Mouse (Mus musculus): ENCODE results near the gene Itpk1. TPM values are rescaled to one million over a fixed set of nuclear protein-coding genes. Genes with fewer than 3 reads are reported as not detected.

Itpk1 gene
- polyA plus RNA-seq, 1 experiment from 2014 or later, result 17.1 TPM

- H3K27ac ChIP-seq, result no peak overlapping the region
- H3K9ac ChIP-seq, result no peak overlapping the region
- WGBS, result 91% methylated on average over 8 of the region's 8 CpGs
- no peak overlapping the region for H3K4me3 ChIP-seq
- H3K4me1 ChIP-seq, result peaks cover 13% of the 10 kb centered on the region
- no peaks in the 10 kb centered on the region for H3K9me3 ChIP-seq (replicated peaks)
- H3K27me3 ChIP-seq, result no peaks in the 10 kb centered on the region
- ATAC-seq (ENCODE audit: low FRiP score), result no peak
- H3K4me2 ChIP-seq (replicated peaks), result no peak overlapping the region
- H3K36me3 ChIP-seq, result no peaks in the 10 kb centered on the region
These were observed 93.8 kb downstream of the Itpk1 start for GRCm38 (mm10) chr12:102610927-102611326.

GRCm38 (mm10) chr12:102607808-102608517 is 96.8 kb downstream of the Itpk1 start:
- H3K4me3 ChIP-seq, result no peak overlapping the region
- 75% methylated on average over 11 of the region's 11 CpGs for WGBS
- no peak overlapping the region for H3K27ac ChIP-seq
- H3K9me3 ChIP-seq (replicated peaks), result no peaks in the 10 kb centered on the region
- H3K4me2 ChIP-seq (replicated peaks), result no peak overlapping the region
- H3K9ac ChIP-seq, result no peak overlapping the region
- H3K36me3 ChIP-seq, result no peaks in the 10 kb centered on the region
- no peaks in the 10 kb centered on the region for H3K27me3 ChIP-seq
- peaks cover 13% of the 10 kb centered on the region for H3K4me1 ChIP-seq
- ATAC-seq (ENCODE audit: low FRiP score), result no peak

GRCm38 (mm10) chr12:102607066-102607465 is 97.7 kb downstream of the Itpk1 start:
- Histone ChIP-seq H3K27me3 (no peaks in the 10 kb centered on the region), H3K9me3 (replicated peaks) (no peaks in the 10 kb centered on the region), H3K4me1 (peaks cover 8% of the 10 kb centered on the region; the same call in 1 of the 2 replicates), H3K4me3 (no peak overlapping the region), H3K27ac (no peak overlapping the region), H3K9ac (no peak overlapping the region), H3K4me2 (replicated peaks) (no peak overlapping the region), H3K36me3 (no peaks in the 10 kb centered on the region)
- 95% methylated on average over 8 of the region's 8 CpGs for WGBS
- no peak for ATAC-seq (ENCODE audit: low FRiP score)

GRCm38 (mm10) chr12:102605607-102606006 is 99.1 kb downstream of the Itpk1 start:
- WGBS, result 93% methylated on average over 6 of the region's 6 CpGs
- Histone ChIP-seq H3K36me3 (no peaks in the 10 kb centered on the region), H3K27ac (no peak overlapping the region), H3K4me2 (replicated peaks) (no peak overlapping the region), H3K9me3 (replicated peaks) (no peaks in the 10 kb centered on the region), H3K9ac (no peak overlapping the region), H3K27me3 (no peaks in the 10 kb centered on the region), H3K4me1 (peaks cover 22% of the 10 kb centered on the region), H3K4me3 (no peak overlapping the region)
- no peak for ATAC-seq (ENCODE audit: low FRiP score)

- Histone ChIP-seq H3K4me2 (replicated peaks) (no peak overlapping the region), H3K36me3 (no peaks in the 10 kb centered on the region), H3K27me3 (no peaks in the 10 kb centered on the region), H3K4me1 (peaks cover 29% of the 10 kb centered on the region), H3K4me3 (no peak overlapping the region), H3K27ac (no peak overlapping the region), H3K9ac (no peak overlapping the region), H3K9me3 (replicated peaks) (no peaks in the 10 kb centered on the region)
- no peak for ATAC-seq (ENCODE audit: low FRiP score)
- WGBS, result 80% methylated on average over 9 of the region's 9 CpGs
These were observed 102.3 kb downstream of the Itpk1 start for GRCm38 (mm10) chr12:102602255-102603041.

GRCm38 (mm10) chr12:102601847-102602246 is 102.9 kb downstream of the Itpk1 start:
- Histone ChIP-seq H3K9ac (no peak overlapping the region), H3K4me1 (peaks cover 29% of the 10 kb centered on the region), H3K4me2 (replicated peaks) (no peak overlapping the region), H3K36me3 (no peaks in the 10 kb centered on the region), H3K27ac (no peak overlapping the region), H3K27me3 (no peaks in the 10 kb centered on the region), H3K4me3 (no peak overlapping the region), H3K9me3 (replicated peaks) (no peaks in the 10 kb centered on the region)
- ATAC-seq (ENCODE audit: low FRiP score), result no peak
- 40% methylated on average over 8 of the region's 8 CpGs for WGBS

- ATAC-seq (ENCODE audit: low FRiP score), result peak; percentile 57
- 57% methylated on average over 6 of the region's 6 CpGs for WGBS
These were observed 104.4 kb downstream of the Itpk1 start for GRCm38 (mm10) chr12:102600345-102600744.

GRCm38 (mm10) chr12:102599801-102600200 is 104.9 kb downstream of the Itpk1 start:
- no peak overlapping the region for H3K4me3 ChIP-seq
- H3K9ac ChIP-seq, result no peak overlapping the region
- H3K4me1 ChIP-seq, result peaks cover 30% of the 10 kb centered on the region
- H3K9me3 ChIP-seq (replicated peaks), result no peaks in the 10 kb centered on the region
- WGBS, result 76% methylated on average over 7 of the region's 7 CpGs
- H3K36me3 ChIP-seq, result no peaks in the 10 kb centered on the region
- peak overlapping the region; percentile 46 for H3K27ac ChIP-seq
- H3K27me3 ChIP-seq, result no peaks in the 10 kb centered on the region
- no peak overlapping the region for H3K4me2 ChIP-seq (replicated peaks)
- ATAC-seq (ENCODE audit: low FRiP score), result peak; percentile 26; the same call in 1 of the 2 replicates

More at GRCm38 (mm10) chr12:102600345-102600744, 104.4 kb downstream of the Itpk1 start:
- Histone ChIP-seq H3K4me1 (peaks cover 29% of the 10 kb centered on the region), H3K9ac (no peak overlapping the region), H3K9me3 (replicated peaks) (no peaks in the 10 kb centered on the region), H3K4me3 (no peak overlapping the region), H3K4me2 (replicated peaks) (no peak overlapping the region), H3K36me3 (no peaks in the 10 kb centered on the region), H3K27ac (no peak overlapping the region), H3K27me3 (no peaks in the 10 kb centered on the region)

- no peak overlapping the region for H3K27ac ChIP-seq
- ATAC-seq (ENCODE audit: low FRiP score), result no peak
- no peaks in the 10 kb centered on the region for H3K27me3 ChIP-seq
- H3K9me3 ChIP-seq (replicated peaks), result no peaks in the 10 kb centered on the region
- no peak overlapping the region for H3K9ac ChIP-seq
- WGBS, result 94% methylated on average over 3 of the region's 3 CpGs
- peaks cover 43% of the 10 kb centered on the region for H3K4me1 ChIP-seq
- H3K36me3 ChIP-seq, result no peaks in the 10 kb centered on the region
- no peak overlapping the region for H3K4me2 ChIP-seq (replicated peaks)
- no peak overlapping the region for H3K4me3 ChIP-seq
These were observed 106.2 kb downstream of the Itpk1 start for GRCm38 (mm10) chr12:102598535-102598934.

GRCm38 (mm10) chr12:102597466-102597865 is 107.3 kb downstream of the Itpk1 start:
- H3K4me3 ChIP-seq, result no peak overlapping the region
- no peak overlapping the region for H3K9ac ChIP-seq
- H3K4me2 ChIP-seq (replicated peaks), result no peak overlapping the region
- no peaks in the 10 kb centered on the region for H3K27me3 ChIP-seq
- H3K9me3 ChIP-seq (replicated peaks), result no peaks in the 10 kb centered on the region
- WGBS, result 75% methylated on average over 4 of the region's 4 CpGs
- peaks cover 43% of the 10 kb centered on the region for H3K4me1 ChIP-seq
- ATAC-seq (ENCODE audit: low FRiP score), result no peak
- no peaks in the 10 kb centered on the region for H3K36me3 ChIP-seq
- no peak overlapping the region for H3K27ac ChIP-seq

- Histone ChIP-seq H3K9ac (no peak overlapping the region), H3K4me2 (replicated peaks) (no peak overlapping the region), H3K9me3 (replicated peaks) (no peaks in the 10 kb centered on the region), H3K36me3 (no peaks in the 10 kb centered on the region), H3K4me3 (no peak overlapping the region), H3K4me1 (peaks cover 34% of the 10 kb centered on the region), H3K27me3 (no peaks in the 10 kb centered on the region), H3K27ac (no peak overlapping the region)
- no peak for ATAC-seq (ENCODE audit: low FRiP score)
- 76% methylated on average over 7 of the region's 7 CpGs for WGBS
These were observed 108.3 kb downstream of the Itpk1 start for GRCm38 (mm10) chr12:102596410-102596809.

GRCm38 (mm10) chr12:102594627-102595026 is 110.1 kb downstream of the Itpk1 start:
- H3K9me3 ChIP-seq (replicated peaks), result no peaks in the 10 kb centered on the region
- no peak for ATAC-seq (ENCODE audit: low FRiP score)
- no peaks in the 10 kb centered on the region for H3K36me3 ChIP-seq
- H3K9ac ChIP-seq, result no peak overlapping the region
- H3K27me3 ChIP-seq, result no peaks in the 10 kb centered on the region
- H3K27ac ChIP-seq, result no peak overlapping the region
- H3K4me2 ChIP-seq (replicated peaks), result no peak overlapping the region
- peaks cover 16% of the 10 kb centered on the region for H3K4me1 ChIP-seq
- WGBS, result 66% methylated on average over 9 of the region's 9 CpGs
- H3K4me3 ChIP-seq, result no peak overlapping the region

All from hindbrain, embryonic 12.5 days (tissue).